Mouse (Mus musculus) bone marrow macrophage, adult 2 months (primary cell): ENCODE data around the gene Ldlrad1.

Source experiments
- CTCF ChIP-seq: IDR thresholded peaks from 2 replicates; pipeline ENCODE4 v1.5.1; 2012; ENCODE audit warnings: low read depth, mild to moderate bottlenecking, low read length, moderate library complexity
- POLR2A ChIP-seq: IDR thresholded peaks from 2 replicates; pipeline ENCODE4 v1.6.1; 2012; ENCODE audit warnings: mild to moderate bottlenecking, low read depth, low read length, borderline replicate concordance

DNA sequence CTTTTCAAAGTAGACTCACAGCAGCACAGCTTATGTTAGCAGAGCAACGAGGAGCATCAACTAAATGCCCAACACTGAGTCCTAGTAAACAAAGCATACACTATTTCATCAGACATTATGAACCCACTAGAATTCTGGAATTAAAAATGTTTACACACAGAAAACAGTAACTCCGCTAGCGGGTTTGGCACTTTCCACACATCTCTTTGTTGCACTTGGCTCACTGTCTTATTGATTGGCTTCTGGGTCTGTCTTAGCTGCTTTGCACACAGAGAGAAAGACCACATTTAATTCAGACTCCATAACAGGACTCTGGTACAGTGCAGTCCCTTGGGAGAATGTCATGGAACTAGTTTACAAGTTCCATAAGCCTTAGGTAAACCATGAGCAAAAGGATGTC is 39.1 kb downstream of the Ldlrad1 start:
- TF ChIP-seq CTCF, result no peak
- TF ChIP-seq POLR2A, result no peak
